Mouse (Mus musculus): ENCODE data around the gene Hoxa13.

Hoxa13 gene

GRCm38 (mm10) chr6:52221337-52221992 lies 39.2 kb downstream of the Hoxa13 start, which contains the start of gene Hoxa7:
TSS of gene Hoxa7 (minus strand) at chr6:52221854.
- peak; percentile 73 for DNase-seq

DNA sequence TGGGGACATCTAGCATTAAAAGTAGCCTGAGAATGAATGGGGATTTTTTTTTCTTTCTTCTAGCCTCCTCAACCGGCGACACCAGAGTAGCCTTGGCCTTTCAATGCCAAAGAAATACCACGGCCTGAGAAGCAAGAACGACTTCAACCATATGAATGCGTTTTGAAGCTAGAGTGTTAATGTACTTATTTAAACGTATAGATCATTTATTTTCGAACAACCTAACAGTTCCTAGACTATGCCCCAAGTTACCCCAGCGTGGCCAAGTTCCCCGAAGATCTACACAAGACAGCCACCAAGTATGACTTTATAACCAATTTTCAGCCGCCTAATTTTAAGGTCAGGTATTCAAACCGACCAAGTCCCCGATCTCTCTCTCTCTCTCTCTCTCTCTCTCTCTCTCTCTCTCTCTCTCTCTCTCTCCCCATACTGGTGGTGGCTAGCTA lies 39.8 kb downstream of the Hoxa13 start:
- peak; percentile 0 for DNase-seq

DNA sequence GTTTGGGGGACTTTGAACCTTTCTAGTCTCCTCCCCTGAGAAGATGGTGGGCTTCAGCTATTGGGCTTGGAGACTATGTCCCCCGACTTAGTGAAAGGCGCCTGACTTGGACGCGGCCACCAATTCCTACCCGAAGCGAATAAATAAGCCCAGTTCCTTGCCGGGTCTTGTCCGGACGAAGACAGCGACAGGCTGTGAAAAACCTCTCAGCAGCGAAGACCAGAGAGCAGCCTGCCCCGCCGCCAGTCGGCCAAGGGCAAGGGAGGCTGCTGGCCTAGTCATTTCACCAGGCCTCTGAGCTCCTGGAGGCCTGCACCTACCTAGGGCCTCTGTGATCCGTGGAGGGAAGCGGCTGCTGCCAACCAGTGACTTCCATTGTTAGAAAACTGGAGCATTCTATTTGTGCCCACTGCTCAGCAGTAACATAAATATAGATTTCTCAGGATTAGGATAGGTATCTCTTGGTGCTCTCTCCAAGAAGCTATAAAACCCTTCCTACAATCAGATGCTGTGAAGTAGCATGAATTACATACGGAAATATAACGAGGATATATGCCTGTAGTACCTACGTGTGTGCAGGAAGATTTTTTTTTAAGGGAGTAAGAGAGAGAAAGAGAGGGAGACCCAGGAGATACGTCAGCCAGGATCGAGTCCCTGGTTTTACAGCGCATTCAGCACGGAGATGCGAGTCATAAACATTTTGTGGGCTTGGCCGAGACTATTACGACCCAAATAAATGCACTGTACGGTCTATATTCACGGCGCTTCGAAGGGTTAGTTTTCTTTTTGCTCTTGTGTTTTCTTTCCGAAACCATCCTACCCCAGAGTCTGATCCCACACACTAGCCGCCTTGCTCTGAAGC lies 40.4 kb downstream of the Hoxa13 start:
- DNase-seq = peak; percentile 10

- DNase-seq = peak; percentile 3
Measured at GRCm38 (mm10) chr6:52219234-52219942, 41.3 kb downstream of the Hoxa13 start.

GRCm38 (mm10) chr6:52218643-52219215 lies 42.0 kb downstream of the Hoxa13 start:
- peak; percentile 2 for DNase-seq

- DNase-seq = peak; percentile 3
Measured at GRCm38 (mm10) chr6:52217895-52218642, 42.6 kb downstream of the Hoxa13 start.

- DNase-seq = peak; percentile 64
Measured at GRCm38 (mm10) chr6:52217459-52217768, 43.3 kb downstream of the Hoxa13 start.

GRCm38 (mm10) chr6:52216691-52217458 lies 43.8 kb downstream of the Hoxa13 start:
- peak; percentile 3 for DNase-seq

DNA sequence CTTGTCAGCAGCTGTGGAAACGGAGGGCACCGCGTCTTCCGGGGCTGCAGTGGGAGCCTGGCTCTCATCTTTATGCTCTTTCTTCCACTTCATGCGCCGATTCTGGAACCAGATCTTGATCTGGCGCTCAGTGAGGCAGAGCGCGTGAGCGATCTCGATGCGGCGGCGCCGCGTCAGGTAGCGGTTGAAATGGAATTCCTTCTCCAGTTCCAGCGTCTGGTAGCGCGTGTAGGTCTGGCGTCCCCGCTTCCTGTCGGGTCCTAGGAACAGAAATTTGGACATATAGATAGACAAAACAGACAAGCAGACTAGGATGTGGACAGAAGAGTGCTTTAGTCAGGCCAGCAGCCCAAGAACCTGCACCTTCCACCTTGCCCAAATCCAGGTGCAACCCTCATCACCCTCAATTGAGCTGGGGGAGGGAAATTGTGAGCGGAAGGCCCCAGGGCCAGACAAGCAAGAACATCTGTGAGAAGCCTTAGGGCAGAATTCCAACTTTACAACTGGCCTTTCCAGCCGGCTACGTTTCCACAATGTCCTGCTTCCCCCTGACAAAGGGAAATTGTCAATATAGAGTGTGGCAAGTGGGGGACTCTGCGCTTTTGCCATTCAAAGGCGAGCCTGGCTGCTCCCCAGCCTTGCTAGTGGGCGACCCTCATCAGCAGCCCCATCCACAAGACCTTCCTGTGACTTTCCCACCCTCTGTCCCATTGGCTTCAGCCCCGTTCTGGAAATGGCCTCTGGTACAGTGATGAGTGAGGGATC lies 44.7 kb downstream of the Hoxa13 start:
- DNase-seq = peak; percentile 2

DNA sequence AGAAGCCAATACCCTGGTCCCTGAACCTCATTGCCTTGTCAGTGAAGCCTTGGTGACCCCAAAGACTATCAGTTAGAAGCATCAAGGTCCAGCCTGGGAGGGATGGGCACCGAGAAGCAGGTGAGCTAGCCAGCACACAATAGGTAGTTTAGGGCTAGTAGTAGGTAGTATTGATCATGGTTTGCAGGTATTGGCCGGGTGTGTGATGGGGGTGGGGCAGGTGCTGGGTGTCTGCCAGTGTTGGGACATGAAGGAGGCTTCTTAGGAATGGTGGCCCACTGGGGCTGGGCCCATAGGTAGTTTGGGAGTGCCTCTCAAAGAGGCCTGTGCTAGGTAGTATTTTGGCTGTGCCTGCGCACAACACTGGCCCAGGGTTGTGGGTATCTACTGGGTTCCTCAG lies 45.6 kb downstream of the Hoxa13 start:
- DNase-seq = peak; percentile 1

- DNase-seq = peak; percentile 1
Measured at GRCm38 (mm10) chr6:52214271-52214670, 46.4 kb downstream of the Hoxa13 start.

GRCm38 (mm10) chr6:52213119-52213986 lies 47.3 kb downstream of the Hoxa13 start, which contains the start of the genes Hoxa3 and Gm28308:
TSS of gene Hoxa3 (minus strand) at chr6:52213336.
TSS of gene Gm28308 (minus strand) at chr6:52213339.
- DNase-seq = peak; percentile 1

DNA sequence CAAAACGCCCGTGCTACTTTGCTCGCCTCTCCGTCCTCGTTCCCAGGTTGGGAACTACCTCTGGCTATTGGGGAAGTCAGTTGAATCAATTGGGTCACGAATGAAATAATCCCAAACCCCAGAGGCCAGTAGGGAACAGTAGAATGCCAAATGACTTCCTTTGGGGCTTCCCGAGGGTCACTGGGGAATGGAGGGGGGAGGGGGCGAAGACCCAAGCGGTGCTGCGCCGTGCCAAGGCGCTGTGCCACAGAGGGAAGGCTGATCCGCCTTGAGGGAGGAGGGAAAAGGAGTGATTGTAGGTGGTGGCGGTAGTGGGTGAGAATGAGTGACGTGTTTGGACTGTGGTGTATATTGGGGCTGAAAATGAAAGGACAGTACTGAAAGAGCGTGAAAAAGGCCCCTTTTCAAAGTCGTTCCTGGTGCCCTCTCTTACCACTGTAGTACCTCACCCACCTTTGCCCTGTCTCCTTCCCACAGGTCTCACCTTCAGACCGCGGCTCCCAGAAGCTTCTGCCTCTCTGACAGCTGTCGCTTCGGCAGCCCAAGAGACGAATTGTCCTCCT lies 48.0 kb downstream of the Hoxa13 start:
- DNase-seq = no peak

DNA sequence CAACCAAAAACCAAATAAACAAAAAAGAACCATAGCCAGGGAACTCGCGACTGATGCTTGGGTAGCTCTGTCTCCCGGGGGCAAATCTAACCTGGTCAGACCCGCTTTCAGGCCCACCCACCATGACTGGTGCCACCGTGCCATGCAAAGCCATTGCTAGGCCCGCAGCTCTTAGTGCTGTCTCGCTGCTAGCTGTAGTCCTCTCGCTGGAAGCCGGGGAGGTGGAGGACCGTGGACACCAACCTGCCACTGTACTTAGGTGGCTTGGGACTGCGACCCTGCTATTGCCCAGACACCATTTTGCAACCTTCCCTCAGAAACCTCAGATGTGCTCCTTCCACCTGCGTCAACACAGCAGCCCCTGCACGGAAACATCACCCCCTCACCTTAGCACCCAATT lies 48.7 kb downstream of the Hoxa13 start:
- DNase-seq = no peak

DNA sequence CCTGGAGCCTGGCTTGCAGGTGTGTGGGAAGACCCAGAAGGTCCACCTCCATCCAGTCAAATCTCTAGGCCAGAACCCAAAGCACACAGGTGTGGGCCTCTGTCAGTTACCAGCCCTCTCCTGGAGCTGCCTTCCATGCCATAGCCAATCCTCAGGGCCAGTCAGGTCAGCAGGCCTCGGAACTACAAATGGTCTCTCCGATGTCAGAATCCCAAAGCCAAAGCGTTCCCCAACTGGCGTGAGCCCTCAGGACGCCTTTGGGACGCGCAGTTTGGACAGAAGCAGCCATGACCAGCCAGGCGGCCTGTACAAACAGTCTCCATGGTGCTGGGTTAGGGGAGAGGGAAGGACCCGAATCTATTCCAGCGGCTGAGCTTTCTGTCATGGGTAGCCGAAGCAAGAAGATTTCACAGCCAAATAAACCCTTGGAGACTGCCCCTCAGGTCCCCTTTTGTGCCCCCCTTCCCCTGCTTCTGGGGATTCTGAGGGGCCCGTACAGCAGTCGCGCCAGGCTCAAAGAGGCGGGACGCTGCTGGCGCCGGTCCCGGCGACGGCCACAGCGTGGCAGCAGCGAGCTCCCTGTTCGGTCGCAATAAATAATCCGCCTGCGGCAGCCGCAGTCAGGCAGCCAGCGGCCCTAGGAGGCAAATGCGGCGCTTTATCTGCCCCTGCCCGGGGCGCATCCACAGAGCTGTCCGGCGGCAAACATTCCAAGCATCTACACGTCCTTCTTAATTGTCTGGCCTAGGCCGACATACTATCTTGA lies 49.3 kb downstream of the Hoxa13 start:
- peak; percentile 65 for DNase-seq

- DNase-seq = no peak
Measured at GRCm38 (mm10) chr6:52209685-52210046, 51.0 kb downstream of the Hoxa13 start.

DNA sequence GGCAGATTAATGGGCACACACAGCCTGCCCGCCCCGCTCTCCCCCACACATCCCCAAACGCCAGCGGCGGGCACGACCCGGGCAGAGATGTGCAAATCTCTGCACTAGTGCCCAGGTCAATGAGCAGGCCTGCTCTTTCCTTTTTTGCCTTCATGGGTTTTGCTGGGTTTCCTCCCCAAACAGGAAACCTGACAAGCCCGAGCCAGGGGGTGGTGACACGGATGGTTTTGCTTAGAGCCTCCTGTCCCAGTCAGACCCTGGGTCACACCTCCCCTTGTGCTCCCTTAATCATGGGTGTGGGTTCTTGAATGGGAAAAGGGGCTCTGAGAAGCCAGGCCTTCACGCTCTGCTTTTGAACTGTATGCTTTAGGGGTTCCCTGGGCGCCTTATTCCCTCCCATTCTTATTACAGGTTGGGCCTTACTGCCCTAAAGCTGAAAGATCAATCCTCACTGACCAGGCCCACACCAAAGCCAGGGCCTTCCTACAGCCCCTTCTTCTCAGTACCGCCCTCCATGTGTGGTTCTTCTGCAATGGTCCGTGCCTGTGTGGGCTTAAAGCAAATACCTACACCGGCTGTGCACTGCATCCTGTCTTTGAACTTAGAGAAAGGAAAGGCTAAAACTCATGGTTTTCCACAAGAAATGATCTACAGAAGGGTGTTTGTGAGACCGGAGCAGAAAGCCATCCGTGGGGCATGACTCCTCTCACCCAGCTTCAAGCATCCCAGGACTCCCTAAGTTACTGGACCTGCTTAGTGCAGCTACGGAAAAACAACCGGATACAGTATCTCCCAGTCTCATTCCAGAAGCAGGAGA lies 51.6 kb downstream of the Hoxa13 start:
- DNase-seq = no peak
